Mouse (Mus musculus): ENCODE data around the gene Chrng. TPM values are rescaled to one million over a fixed set of nuclear protein-coding genes. Genes with fewer than 3 reads are reported as not detected.

Gene Chrng
- total RNA-seq, 1 experiment from 2014 or later = not detected

DNA sequence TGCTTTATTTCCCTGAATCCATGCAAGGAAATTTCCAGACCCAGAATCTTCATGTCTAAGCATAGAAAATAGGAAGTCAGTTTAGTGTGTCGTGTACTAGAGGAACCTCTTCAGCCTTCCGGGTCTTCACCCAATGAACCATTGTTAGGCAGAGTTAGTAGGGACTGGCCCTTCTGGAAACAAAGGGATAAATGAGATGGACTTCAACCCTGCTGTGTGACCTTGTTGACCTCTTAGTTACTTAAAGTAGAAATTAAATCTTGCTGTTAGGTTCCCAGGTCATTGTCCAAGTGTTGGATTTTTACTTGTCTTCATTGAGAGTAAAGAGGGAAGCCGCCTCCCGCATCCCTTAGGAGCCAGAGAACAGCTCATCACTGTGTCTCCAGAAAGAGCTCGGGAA is 26.1 kb downstream of the Chrng start:
- ATAC-seq (replicated peaks in 1 of 2; ENCODE audit: insufficient read depth in 1 of 2, low FRiP score in 2 of 2, low TSS enrichment in 1 of 2, low read depth in 1 of 2, poor library complexity in 2 of 2, severe bottlenecking in 2 of 2) = no peak

DNA sequence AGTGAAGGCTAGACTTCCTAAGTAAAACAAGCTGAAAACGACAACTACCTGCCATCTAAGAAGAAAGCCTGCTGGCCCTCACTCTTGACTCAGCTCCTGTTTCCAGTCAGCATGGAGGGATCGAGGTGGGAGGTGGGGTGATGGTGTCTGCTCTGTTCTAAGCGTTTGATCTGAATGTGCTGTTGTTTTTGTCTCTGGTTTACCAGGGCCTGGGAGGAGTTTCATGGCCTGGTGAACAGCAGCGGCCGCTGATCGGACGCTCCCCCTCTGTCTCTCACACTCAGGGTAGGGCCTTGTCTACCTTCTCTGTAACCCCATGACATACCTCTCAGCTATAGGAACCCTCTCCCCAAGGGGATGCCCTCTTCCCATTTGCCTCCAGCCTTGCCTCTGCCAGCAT is 27.7 kb downstream of the Chrng start:
- no peak for ATAC-seq (replicated peaks in 1 of 2; ENCODE audit: insufficient read depth in 1 of 2, low FRiP score in 2 of 2, low TSS enrichment in 1 of 2, low read depth in 1 of 2, poor library complexity in 2 of 2, severe bottlenecking in 2 of 2)

DNA sequence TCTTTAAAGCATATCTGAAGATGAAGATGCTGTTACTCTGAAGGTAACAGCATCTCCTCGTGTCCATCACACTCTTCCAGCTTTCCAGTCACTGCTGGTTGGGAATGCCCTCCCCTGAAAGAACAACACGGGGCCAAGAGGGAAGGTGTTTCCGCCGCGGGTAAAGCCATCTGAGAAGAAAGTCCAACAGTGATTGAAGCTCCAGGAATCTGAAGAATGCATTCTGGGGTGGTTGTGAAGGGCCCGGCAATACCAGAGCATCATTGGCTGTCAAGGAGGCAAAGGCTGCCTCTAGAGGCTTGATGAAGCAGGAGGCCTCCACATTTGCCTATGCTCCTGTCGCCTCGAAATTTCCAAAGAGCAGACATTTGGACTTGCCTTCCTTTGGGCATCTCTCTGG is 34.6 kb downstream of the Chrng start:
- ATAC-seq (replicated peaks in 1 of 2; ENCODE audit: insufficient read depth in 1 of 2, low FRiP score in 2 of 2, low TSS enrichment in 1 of 2, low read depth in 1 of 2, poor library complexity in 2 of 2, severe bottlenecking in 2 of 2) = no peak

DNA sequence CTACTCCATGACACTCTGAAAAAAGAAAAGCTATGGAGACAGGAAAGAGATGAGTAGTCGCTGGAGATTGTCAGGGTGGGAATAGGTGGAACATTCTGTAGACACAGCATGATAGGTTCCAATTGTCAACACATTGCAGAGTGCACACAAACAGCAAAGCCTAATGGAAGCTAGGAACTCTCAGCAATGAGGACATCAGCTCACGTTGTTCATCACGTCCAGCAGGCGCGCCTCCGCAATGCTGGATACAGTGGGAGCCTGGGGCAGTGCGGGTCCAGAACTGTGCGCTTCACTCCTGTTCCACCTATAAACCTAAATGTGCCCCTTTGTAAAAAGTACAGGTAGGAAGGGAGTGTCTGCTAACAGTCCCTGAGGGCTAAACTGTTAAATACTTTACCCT is 38.6 kb downstream of the Chrng start:
- no peak for ATAC-seq (replicated peaks in 1 of 2; ENCODE audit: insufficient read depth in 1 of 2, low FRiP score in 2 of 2, low TSS enrichment in 1 of 2, low read depth in 1 of 2, poor library complexity in 2 of 2, severe bottlenecking in 2 of 2)

DNA sequence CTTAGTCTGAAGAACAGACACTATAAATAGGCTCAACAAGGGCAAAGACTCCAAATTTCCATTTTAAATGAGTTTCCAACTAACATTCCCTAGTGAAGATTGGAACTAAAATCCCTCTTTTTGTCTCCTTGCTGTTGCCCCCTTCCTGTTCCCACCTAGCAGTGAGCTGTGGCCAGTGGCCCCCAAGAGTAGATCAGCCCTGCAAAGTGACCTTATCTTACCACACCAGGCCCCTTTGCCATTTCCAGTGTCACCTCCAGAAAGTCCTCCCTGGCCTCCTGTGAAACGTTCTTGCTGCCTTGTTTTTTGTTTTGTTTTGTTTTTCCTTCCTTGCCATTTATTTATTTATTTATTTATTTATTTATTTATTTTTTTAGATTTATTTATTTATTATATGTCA is 41.0 kb downstream of the Chrng start:
- ATAC-seq (replicated peaks in 1 of 2; ENCODE audit: insufficient read depth in 1 of 2, low FRiP score in 2 of 2, low TSS enrichment in 1 of 2, low read depth in 1 of 2, poor library complexity in 2 of 2, severe bottlenecking in 2 of 2) = no peak

DNA sequence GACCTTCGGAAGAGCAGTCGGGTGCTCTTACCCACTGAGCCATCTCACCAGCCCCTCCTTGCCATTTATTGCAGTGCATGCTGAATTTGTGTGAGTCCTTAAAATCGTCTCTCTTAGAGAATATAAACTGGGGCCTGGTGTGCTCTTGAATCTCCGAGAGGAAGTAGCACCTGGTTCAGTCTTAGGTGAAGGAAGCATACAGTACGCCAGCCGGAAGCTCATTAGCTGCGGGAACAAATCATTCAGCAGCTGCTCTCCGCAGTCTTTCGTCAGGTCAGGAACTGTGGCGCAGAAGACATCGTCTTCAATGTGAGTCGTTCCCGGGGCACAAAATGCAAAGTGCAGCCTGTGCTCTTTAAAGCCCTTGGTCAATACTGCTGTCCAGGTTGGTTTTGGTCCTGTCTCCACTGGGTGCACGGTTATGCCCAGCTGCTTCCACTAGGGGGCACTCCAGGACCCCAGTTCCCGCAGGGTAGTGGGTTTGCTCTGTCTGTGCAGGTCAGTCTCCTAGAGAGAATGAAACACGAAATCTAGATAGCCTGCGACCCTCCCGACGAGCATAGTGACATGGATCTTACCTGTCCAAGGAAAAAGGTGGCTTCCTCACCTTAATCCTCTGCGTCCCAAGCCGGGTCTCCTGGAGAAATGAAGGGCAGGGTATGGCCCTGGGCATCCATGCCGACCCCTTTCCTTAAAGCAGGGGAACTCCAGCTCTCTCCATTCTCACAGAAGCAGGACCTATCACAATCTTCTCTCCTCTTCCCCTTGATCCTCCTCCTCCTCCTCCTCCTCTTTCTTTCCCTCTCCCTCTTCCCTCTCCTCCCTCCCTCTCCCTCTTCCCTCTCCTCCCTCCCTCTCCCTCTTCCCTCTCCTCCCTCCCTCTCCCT is 41.7 kb downstream of the Chrng start:
- ATAC-seq (replicated peaks in 1 of 2; ENCODE audit: insufficient read depth in 1 of 2, low FRiP score in 2 of 2, low TSS enrichment in 1 of 2, low read depth in 1 of 2, poor library complexity in 2 of 2, severe bottlenecking in 2 of 2) = peak; percentile 86 to 92

DNA sequence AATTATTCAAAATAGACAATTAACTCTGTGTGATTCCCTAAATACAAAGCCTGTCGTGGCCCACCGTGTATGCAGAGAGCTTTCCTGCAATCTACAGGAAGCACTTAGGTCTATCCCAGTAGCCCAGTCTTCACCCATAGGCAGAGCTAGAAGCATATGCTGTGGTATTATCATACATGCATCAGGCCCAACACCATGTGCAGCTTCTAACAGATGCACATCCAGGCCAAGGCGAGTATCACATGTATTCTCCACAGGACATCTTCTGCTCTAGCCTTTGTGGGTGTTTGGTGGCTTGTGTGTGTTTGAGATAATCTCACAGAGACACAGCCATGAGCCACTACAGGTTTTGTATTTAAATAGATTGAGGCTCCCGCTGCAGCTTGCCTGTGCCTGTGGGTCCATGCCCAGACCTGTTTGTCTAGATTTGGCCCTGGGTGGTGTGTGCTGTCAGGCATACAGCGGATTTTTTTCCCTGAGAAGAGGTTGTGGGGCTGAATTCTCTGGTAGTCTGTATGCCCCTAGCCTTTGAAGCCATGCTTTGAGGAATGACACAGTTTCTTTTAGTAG is 47.7 kb downstream of the Chrng start:
- ATAC-seq (replicated peaks in 1 of 2; ENCODE audit: insufficient read depth in 1 of 2, low FRiP score in 2 of 2, low TSS enrichment in 1 of 2, low read depth in 1 of 2, poor library complexity in 2 of 2, severe bottlenecking in 2 of 2) = no peak

DNA sequence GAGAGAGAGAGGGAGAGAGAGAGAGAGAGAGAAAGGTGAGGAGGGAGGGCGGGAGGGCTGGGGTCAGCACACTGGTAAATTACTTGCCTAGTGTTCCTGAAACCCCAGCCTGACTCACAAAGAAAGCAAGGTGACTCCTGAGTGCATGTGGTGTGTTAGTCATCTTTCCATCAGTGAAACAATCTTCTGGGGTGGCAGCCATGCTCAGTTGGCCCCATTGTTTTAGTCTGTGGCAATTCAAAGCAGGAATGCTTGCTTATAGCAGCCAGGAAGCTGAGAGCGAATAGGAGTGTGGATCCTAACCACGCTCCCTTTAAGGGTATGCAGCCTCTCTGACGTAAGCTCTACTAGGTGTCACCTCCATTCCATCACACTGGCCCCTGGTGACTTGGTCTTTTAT is 50.7 kb downstream of the Chrng start:
- ATAC-seq (replicated peaks in 1 of 2; ENCODE audit: insufficient read depth in 1 of 2, low FRiP score in 2 of 2, low TSS enrichment in 1 of 2, low read depth in 1 of 2, poor library complexity in 2 of 2, severe bottlenecking in 2 of 2) = no peak

DNA sequence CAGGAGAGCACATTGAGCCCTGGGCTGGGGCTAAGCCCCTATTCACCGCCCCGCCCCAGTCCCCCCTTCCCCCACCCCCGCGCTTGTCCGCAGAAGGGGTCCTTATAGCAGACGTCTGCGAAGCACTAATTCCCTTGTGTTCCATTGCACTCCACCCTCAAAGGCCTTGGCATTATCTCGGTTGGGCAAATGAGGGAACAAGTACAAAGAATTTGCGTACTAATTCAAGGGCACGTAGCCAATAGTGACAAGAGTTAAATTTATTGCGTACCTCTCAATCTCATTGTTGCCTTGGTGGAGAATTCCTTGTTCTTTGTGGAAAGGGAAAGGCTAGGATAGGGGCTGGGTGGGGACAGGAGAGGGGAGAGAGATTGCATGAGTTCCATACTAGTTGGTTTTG is 53.2 kb downstream of the Chrng start:
- ATAC-seq (replicated peaks in 1 of 2; ENCODE audit: insufficient read depth in 1 of 2, low FRiP score in 2 of 2, low TSS enrichment in 1 of 2, low read depth in 1 of 2, poor library complexity in 2 of 2, severe bottlenecking in 2 of 2) = no peak

DNA sequence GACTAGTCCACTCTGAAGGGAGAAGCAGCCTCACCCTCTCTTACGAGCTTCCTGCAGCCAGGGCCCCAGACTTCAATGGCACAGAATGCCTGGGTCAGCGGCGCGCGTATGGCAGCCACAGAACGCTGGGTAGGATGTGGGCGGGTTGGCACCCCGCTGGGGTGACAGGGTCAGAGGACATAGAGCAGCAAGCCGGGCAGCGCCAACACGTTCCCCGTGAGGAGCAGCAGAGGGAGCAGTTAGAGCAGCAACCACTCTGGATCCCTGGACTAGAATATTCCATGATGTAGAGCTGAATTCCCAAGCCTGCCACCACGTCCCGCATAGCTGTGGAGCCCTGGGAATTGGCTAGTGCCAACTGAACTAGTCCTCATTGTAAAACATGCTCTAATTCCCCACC is 54.0 kb downstream of the Chrng start:
- peak; percentile 65 to 69 for ATAC-seq (replicated peaks in 1 of 2; ENCODE audit: insufficient read depth in 1 of 2, low FRiP score in 2 of 2, low TSS enrichment in 1 of 2, low read depth in 1 of 2, poor library complexity in 2 of 2, severe bottlenecking in 2 of 2)

DNA sequence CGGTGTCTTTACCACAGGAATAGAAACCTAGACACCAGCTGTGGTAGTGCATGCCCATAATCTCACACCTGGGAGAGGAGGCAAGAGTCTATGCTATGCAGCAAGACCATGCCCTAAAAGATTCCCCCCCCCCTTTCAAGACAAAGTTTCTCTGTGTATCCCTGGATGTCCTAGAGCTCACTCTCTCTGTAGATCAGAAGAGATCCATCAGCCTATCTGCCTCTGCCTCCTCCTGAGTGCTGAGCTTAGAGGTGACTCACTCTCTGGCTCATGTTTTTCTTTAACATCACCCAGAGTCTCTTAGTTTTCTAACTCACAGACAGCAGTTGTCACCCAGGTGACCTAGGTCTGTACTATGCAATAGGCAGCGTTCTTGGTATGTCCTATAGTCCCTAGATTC is 54.9 kb downstream of the Chrng start:
- no peak for ATAC-seq (replicated peaks in 1 of 2; ENCODE audit: insufficient read depth in 1 of 2, low FRiP score in 2 of 2, low TSS enrichment in 1 of 2, low read depth in 1 of 2, poor library complexity in 2 of 2, severe bottlenecking in 2 of 2)

Other genes starting within 250 kb of the Chrng start
- not detected in 2 replicates for gene Alppl2, start 114.7 kb upstream of the Chrng start, total RNA-seq (2017)
- gene Alpi, start 103.1 kb upstream of the Chrng start, total RNA-seq (2017) = not detected in 2 replicates
- not detected in 2 replicates for gene Akp3, start 79.7 kb upstream of the Chrng start, total RNA-seq (2017)
- gene Ecel1, start 48.1 kb upstream of the Chrng start, total RNA-seq (2017) = not detected in 2 replicates
- gene Prss56, start 21.3 kb upstream of the Chrng start, total RNA-seq (2017) = not detected in 2 replicates
- gene Chrnd, start 14.1 kb upstream of the Chrng start, total RNA-seq (2017) = not detected in 2 replicates
- 123 and 155 TPM in 2 replicates for gene Eif4e2, start 9.3 kb downstream of the Chrng start, total RNA-seq (2017)
- not detected in 2 replicates for gene Efhd1, start 59.7 kb downstream of the Chrng start, total RNA-seq (2017)
- 109 and 147 TPM in 2 replicates for gene Gigyf2, start 122.3 kb downstream of the Chrng start, total RNA-seq (2017)
- not detected in 2 replicates for gene Kcnj13, start 190.1 kb downstream of the Chrng start, total RNA-seq (2017)